Mouse (Mus musculus) layer of hippocampus, postnatal 14 days (tissue): ENCODE measurements around the gene Khnyn. TPM values are rescaled to one million over a fixed set of nuclear protein-coding genes. Genes with fewer than 3 reads are reported as not detected.

ENCODE experiments used
- DNase-seq, 2 experiments: peaks; one replicate each; pipeline ENCODE4 v3.0.0; 2021 to 2022; ENCODE audit warnings: low spot score in 2 of 2, mixed read lengths in 1 of 2
- total RNA-seq, 2 experiments: library from RNA; stranded (reverse); gene quantifications; 2 replicates each; pipeline ENCODE4 v1.2.3; 2021

Gene Khnyn
- total RNA-seq, 2 experiments from 2014 or later: 11.5 to 11.9 TPM

GRCm38 (mm10) chr14:55905518-55905917 is 20.8 kb downstream of the Khnyn start:
- no peak for DNase-seq

- no peak for DNase-seq
These were observed 28.7 kb downstream of the Khnyn start for GRCm38 (mm10) chr14:55913406-55913805.

GRCm38 (mm10) chr14:55918240-55919082 is 33.7 kb downstream of the Khnyn start:
- peak; percentile 71 to 90 for DNase-seq

GRCm38 (mm10) chr14:55922475-55923232 is 37.9 kb downstream of the Khnyn start:
- no peak for DNase-seq

GRCm38 (mm10) chr14:55926847-55927246 is 42.1 kb downstream of the Khnyn start:
- no peak for DNase-seq

- DNase-seq: no peak
These were observed 44.7 kb downstream of the Khnyn start for GRCm38 (mm10) chr14:55929263-55929997.

GRCm38 (mm10) chr14:55933586-55933985 is 48.8 kb downstream of the Khnyn start:
- DNase-seq: no peak

- peak in 1 of 2 experiments; percentile 4 for DNase-seq
These were observed 55.5 kb downstream of the Khnyn start for GRCm38 (mm10) chr14:55940070-55940800.

GRCm38 (mm10) chr14:55943601-55944000 is 58.9 kb downstream of the Khnyn start:
- DNase-seq: no peak

GRCm38 (mm10) chr14:55944575-55944974 is 59.8 kb downstream of the Khnyn start, which contains the start of gene Cma1:
Gene Cma1, minus strand, starts transcription at chr14:55944675.
- DNase-seq: no peak

- no peak for DNase-seq
These were observed 61.7 kb downstream of the Khnyn start for GRCm38 (mm10) chr14:55946269-55946969.

Other genes with a start within 250 kb of the Khnyn start
- 100 to 1,000 TPM; 120 to 145 TPM for gene Ipo4, start 249.0 kb upstream of the Khnyn start, total RNA-seq
- gene Gm49378, start 247.1 kb upstream of the Khnyn start, total RNA-seq: 1 to 10 TPM in 1 of 2 experiments, under 1 TPM in 1; 0.18 to 4.2 TPM
- 10 to 100 TPM; 49.0 to 51.1 TPM for gene Tm9sf1, start 241.1 kb upstream of the Khnyn start, total RNA-seq
- under 1 TPM; 0.81 to 0.90 TPM for gene Tssk4, start 234.8 kb upstream of the Khnyn start, total RNA-seq
- gene Mdp1, start 224.4 kb upstream of the Khnyn start, total RNA-seq: 10 to 100 TPM; 46.9 to 47.8 TPM
- 10 to 100 TPM; 27.5 to 27.6 TPM for gene Gmpr2, start 213.0 kb upstream of the Khnyn start, total RNA-seq
- gene Nedd8, start 212.8 kb upstream of the Khnyn start, total RNA-seq: 100 to 1,000 TPM; 298 to 325 TPM
- 10 to 100 TPM; 13.9 to 17.0 TPM for gene Tinf2, start 203.1 kb upstream of the Khnyn start, total RNA-seq
- gene Tgm1, start 171.0 kb upstream of the Khnyn start, total RNA-seq: under 1 TPM in 1 of 2 experiments, not detected in 1; 0.23 TPM
- gene Rabggta, start 162.7 kb upstream of the Khnyn start, total RNA-seq: 10 to 100 TPM; 41.4 to 41.8 TPM
- 100 to 1,000 TPM in 1 of 2 experiments, 10 to 100 TPM in 1; 96.3 to 102 TPM for gene Dhrs1, start 139.3 kb upstream of the Khnyn start, total RNA-seq
- 10 to 100 TPM; 15.7 to 17.3 TPM for gene Nop9, start 139.3 kb upstream of the Khnyn start, total RNA-seq
- gene Cideb, start 126.5 kb upstream of the Khnyn start, total RNA-seq: 1 to 10 TPM in 1 of 2 experiments, under 1 TPM in 1; 0.43 to 1.3 TPM
- under 1 TPM; 0.30 to 0.38 TPM for gene Ltb4r2, start 123.5 kb upstream of the Khnyn start, total RNA-seq
- under 1 TPM; 0.46 to 0.55 TPM for gene Ltb4r1, start 119.0 kb upstream of the Khnyn start, total RNA-seq
- 1 to 10 TPM; 3.9 to 4.2 TPM for gene Adcy4, start 100.9 kb upstream of the Khnyn start, total RNA-seq
- gene Ripk3, start 96.1 kb upstream of the Khnyn start, total RNA-seq: under 1 TPM; 0.37 to 0.43 TPM
- 1 to 10 TPM; 3.5 to 4.0 TPM for gene Nfatc4, start 61.8 kb upstream of the Khnyn start, total RNA-seq
- gene Nynrin, start 30.9 kb upstream of the Khnyn start, total RNA-seq: 10 to 100 TPM; 11.3 to 11.4 TPM
- gene Cbln3, start 555 bp upstream of the Khnyn start, total RNA-seq: under 1 TPM; 0.38 to 0.69 TPM
- 10 to 100 TPM; 73.9 to 76.0 TPM for gene Sdr39u1, start 15.3 kb downstream of the Khnyn start, total RNA-seq
- gene Cma1, start 59.7 kb downstream of the Khnyn start, total RNA-seq: 1 to 10 TPM in 1 of 2 experiments, under 1 TPM in 1; 0.48 to 1.2 TPM
- not detected for gene Cma2, start 66.0 kb downstream of the Khnyn start, total RNA-seq
- gene Mcpt1, start 133.0 kb downstream of the Khnyn start, total RNA-seq: not detected
- gene Mcpt9, start 145.5 kb downstream of the Khnyn start, total RNA-seq: not detected
- not detected for gene Mcpt2, start 157.1 kb downstream of the Khnyn start, total RNA-seq
- not detected for gene Mcpt4, start 177.4 kb downstream of the Khnyn start, total RNA-seq
- not detected for gene Mcpt8, start 200.3 kb downstream of the Khnyn start, total RNA-seq
- not detected for gene Ctsg, start 217.6 kb downstream of the Khnyn start, total RNA-seq
- gene Gzme, start 235.7 kb downstream of the Khnyn start, total RNA-seq: not detected
- not detected for gene Gzmd, start 247.7 kb downstream of the Khnyn start, total RNA-seq